Mouse (Mus musculus) forebrain, embryonic 13.5 days (tissue): Measurements from ENCODE around the gene 5730522E02Rik. TPM values are rescaled to one million over a fixed set of nuclear protein-coding genes. Genes with fewer than 3 reads are reported as not detected.
A peak's percentile ranks its signal among the peaks of the same experiment; 100 is the strongest.
"Not testable (repeated sequence)": the region's sequence is repeated elsewhere in the genome, so short reads cannot be mapped to it uniquely, and the experiment has no call there.

ENCODE experiments used
- ATAC-seq: fragments of 200-750 bp; cut with Nextera tagmentation; 2 replicates; pipeline ENCODE4 v1.8.0; 2017
- H3K27ac ChIP-seq: fragments of 300-500 bp; sonication (generic); 2 replicates; pipeline ENCODE4 v1.5.1; 2015; ENCODE audit warnings: inconsistent platforms, mild to moderate bottlenecking, moderate library complexity
- H3K27me3 ChIP-seq: fragments of 300-500 bp; sonication (generic); 2 replicates; pipeline ENCODE4 v1.6.1; 2015; ENCODE audit warnings: mild to moderate bottlenecking, inconsistent platforms
- H3K36me3 ChIP-seq: fragments of 300-500 bp; sonication (generic); 2 replicates; pipeline ENCODE4 v1.6.1; 2015; ENCODE audit warnings: mild to moderate bottlenecking, inconsistent platforms; ENCODE audit not compliant: poor library complexity, severe bottlenecking
- H3K4me1 ChIP-seq: fragments of 300-500 bp; sonication (generic); 2 replicates; pipeline ENCODE4 v1.6.1; 2015; ENCODE audit warnings: inconsistent platforms
- H3K4me2 ChIP-seq: fragments of 300-500 bp; sonication (generic); 2 replicates; pipeline ENCODE4 v1.6.1; 2015; ENCODE audit warnings: inconsistent platforms, mild to moderate bottlenecking, moderate library complexity
- H3K4me3 ChIP-seq: fragments of 300-500 bp; sonication (generic); 2 replicates; pipeline ENCODE4 v1.5.1; 2015; ENCODE audit warnings: mild to moderate bottlenecking, inconsistent platforms
- H3K9ac ChIP-seq: fragments of 300-500 bp; sonication (generic); 2 replicates; pipeline ENCODE4 v1.6.1; 2015; ENCODE audit warnings: mild to moderate bottlenecking, inconsistent platforms
- H3K9me3 ChIP-seq: fragments of 300-500 bp; sonication (generic); replicated peaks from 2 replicates; pipeline ENCODE4 v1.6.1; 2016; ENCODE audit warnings: inconsistent platforms
- WGBS: fragments of 180-500 bp; shearing (Covaris S2); methylation state at CpG from one replicate; pipeline ENCODE4 v1.1.7; 2015; 5-methylcytosine and 5-hydroxymethylcytosine counted together
- polyA plus RNA-seq: library from polyadenylated mRNA; unstranded; fragments of >200 nt; fragmentation: Nextera tagmentation; extraction: Ambion mirVana; gene quantifications from 2 replicates; pipeline ENCODE4 v1.2.1, GENCODE M21; 2015

Gene 5730522E02Rik
- polyA plus RNA-seq, result 15.9 and 17.1 TPM in 2 replicates

- H3K4me3 ChIP-seq, result peak within 1 kb of the TSS; percentile 63
- peaks cover 9% of the 10 kb centered on the region; the same call in 1 of the 2 replicates for H3K4me1 ChIP-seq
- peak within 1 kb of the TSS; percentile 79 for H3K4me2 ChIP-seq
- H3K27ac ChIP-seq, result peak within 1 kb of the TSS; percentile 98
- H3K9me3 ChIP-seq, result no peaks in the 10 kb centered on the region
- WGBS, result 3% methylated on average over 31 of the region's 31 CpGs
- H3K9ac ChIP-seq, result peak within 1 kb of the TSS; percentile 97
- ATAC-seq, result peak; percentile 60; the same call in 1 of the 2 replicates
- H3K36me3 ChIP-seq, result no peaks in the 10 kb centered on the region
- no peaks in the 10 kb centered on the region for H3K27me3 ChIP-seq
Measured at GRCm38 (mm10) chr11:26210582-26211180, at the start of gene 5730522E02Rik. 5730522E02Rik (minus strand) TSS chr11:26210763.

GRCm38 (mm10) chr11:26236540-26236939 is 26.0 kb upstream of the 5730522E02Rik start:
- no peaks in the 10 kb centered on the region for H3K27me3 ChIP-seq
- WGBS, result 89% methylated on average over 1 of the region's 1 CpGs

GRCm38 (mm10) chr11:26229895-26230294 is 19.3 kb upstream of the 5730522E02Rik start:
- Histone ChIP-seq H3K9me3 (no peaks in the 10 kb centered on the region), H3K4me2 (no peak overlapping the region), H3K9ac (no peak overlapping the region), H3K27me3 (no peaks in the 10 kb centered on the region), H3K36me3 (no peaks in the 10 kb centered on the region), H3K4me1 (no peaks in the 10 kb centered on the region), H3K27ac (no peak overlapping the region), H3K4me3 (no peak overlapping the region)
- ATAC-seq, result no peak
- whole genome bisulfite sequencing, result 70% methylated on average over 1 of the region's 1 CpGs

More at GRCm38 (mm10) chr11:26236540-26236939, 26.0 kb upstream of the 5730522E02Rik start:
- Histone ChIP-seq H3K9me3 (no peaks in the 10 kb centered on the region), H3K4me1 (no peaks in the 10 kb centered on the region), H3K4me3 (no peak overlapping the region), H3K36me3 (no peaks in the 10 kb centered on the region), H3K4me2 (no peak overlapping the region), H3K27ac (no peak overlapping the region), H3K9ac (no peak overlapping the region)
- ATAC-seq, result no peak

GRCm38 (mm10) chr11:26213643-26214042 is 3.1 kb upstream of the 5730522E02Rik start:
- not testable (repeated sequence) for H3K4me1 ChIP-seq, H3K27me3 ChIP-seq, H3K4me2 ChIP-seq, H3K4me3 ChIP-seq, H3K9ac ChIP-seq, H3K9me3 ChIP-seq, H3K36me3 ChIP-seq, H3K27ac ChIP-seq, ATAC-seq
- 100% methylated on average over 1 of the region's 1 CpGs for WGBS

GRCm38 (mm10) chr11:26209811-26210581 is 567 bp downstream of the 5730522E02Rik start:
- 1% methylated on average over 36 of the region's 73 CpGs for WGBS
- Histone ChIP-seq H3K9ac (peak overlapping the region; percentile 97), H3K9me3 (no peaks in the 10 kb centered on the region), H3K4me3 (peak overlapping the region; percentile 63), H3K27me3 (no peaks in the 10 kb centered on the region), H3K4me1 (peaks cover 9% of the 10 kb centered on the region; the same call in 1 of the 2 replicates), H3K36me3 (no peaks in the 10 kb centered on the region), H3K27ac (peak overlapping the region; percentile 98), H3K4me2 (peak overlapping the region; percentile 79)
- ATAC-seq, result peak; percentile 94

- no peak for ATAC-seq
- H3K27ac ChIP-seq, result no peak overlapping the region
- H3K4me2 ChIP-seq, result no peak overlapping the region
- no peak overlapping the region for H3K4me3 ChIP-seq
- no peaks in the 10 kb centered on the region for H3K27me3 ChIP-seq
- 89% methylated on average over 2 of the region's 2 CpGs for WGBS
- no peaks in the 10 kb centered on the region for H3K9me3 ChIP-seq
- H3K4me1 ChIP-seq, result no peaks in the 10 kb centered on the region
- H3K36me3 ChIP-seq, result no peaks in the 10 kb centered on the region
- H3K9ac ChIP-seq, result no peak overlapping the region
Measured at GRCm38 (mm10) chr11:26203466-26203865, 7.1 kb downstream of the 5730522E02Rik start.

- Histone ChIP-seq H3K27ac (no peak overlapping the region), H3K4me2 (no peak overlapping the region), H3K9ac (no peak overlapping the region), H3K4me1 (no peaks in the 10 kb centered on the region), H3K9me3 (no peaks in the 10 kb centered on the region), H3K4me3 (no peak overlapping the region), H3K27me3 (no peaks in the 10 kb centered on the region), H3K36me3 (no peaks in the 10 kb centered on the region)
- WGBS, result 82% methylated on average over 5 of the region's 5 CpGs
- no peak for ATAC-seq
Measured at GRCm38 (mm10) chr11:26202842-26203241, 7.7 kb downstream of the 5730522E02Rik start.

- ATAC-seq, result peak; percentile 31; the same call in 1 of the 2 replicates
- no peak overlapping the region for H3K9ac ChIP-seq
- H3K27me3 ChIP-seq, result no peaks in the 10 kb centered on the region
- no peak overlapping the region for H3K27ac ChIP-seq
- no peaks in the 10 kb centered on the region for H3K36me3 ChIP-seq
- H3K4me2 ChIP-seq, result no peak overlapping the region
- no peaks in the 10 kb centered on the region for H3K4me1 ChIP-seq
- H3K9me3 ChIP-seq, result no peaks in the 10 kb centered on the region
- H3K4me3 ChIP-seq, result no peak overlapping the region
Measured at GRCm38 (mm10) chr11:26201778-26202097, 8.8 kb downstream of the 5730522E02Rik start.

GRCm38 (mm10) chr11:26200970-26201777 is 9.4 kb downstream of the 5730522E02Rik start:
- peak; percentile 85 for ATAC-seq
- no peaks in the 10 kb centered on the region for H3K36me3 ChIP-seq
- no peaks in the 10 kb centered on the region for H3K27me3 ChIP-seq
- no peaks in the 10 kb centered on the region for H3K4me1 ChIP-seq
- no peak overlapping the region for H3K4me2 ChIP-seq
- H3K9me3 ChIP-seq, result no peaks in the 10 kb centered on the region
- no peak overlapping the region for H3K9ac ChIP-seq
- 60% methylated on average over 4 of the region's 4 CpGs for WGBS
- H3K27ac ChIP-seq, result no peak overlapping the region
- no peak overlapping the region for H3K4me3 ChIP-seq

- WGBS, result 86% methylated on average over 3 of the region's 3 CpGs
- no peaks in the 10 kb centered on the region for H3K4me1 ChIP-seq
- no peak overlapping the region for H3K4me3 ChIP-seq
Measured at GRCm38 (mm10) chr11:26195468-26195867, 15.1 kb downstream of the 5730522E02Rik start.

GRCm38 (mm10) chr11:26187231-26187967 is 23.2 kb downstream of the 5730522E02Rik start:
- Histone ChIP-seq H3K4me3 (no peak overlapping the region), H3K36me3 (no peaks in the 10 kb centered on the region), H3K9me3 (no peaks in the 10 kb centered on the region), H3K27me3 (no peaks in the 10 kb centered on the region), H3K9ac (no peak overlapping the region), H3K4me2 (no peak overlapping the region), H3K27ac (no peak overlapping the region), H3K4me1 (no peaks in the 10 kb centered on the region)
- no peak for ATAC-seq
- WGBS, result 68% methylated on average over 3 of the region's 3 CpGs

More at GRCm38 (mm10) chr11:26195468-26195867, 15.1 kb downstream of the 5730522E02Rik start:
- Histone ChIP-seq H3K27ac (no peak overlapping the region), H3K9ac (no peak overlapping the region), H3K4me2 (no peak overlapping the region), H3K9me3 (no peaks in the 10 kb centered on the region), H3K36me3 (no peaks in the 10 kb centered on the region), H3K27me3 (no peaks in the 10 kb centered on the region)
- no peak for ATAC-seq
